In the genomic region with DNA sequence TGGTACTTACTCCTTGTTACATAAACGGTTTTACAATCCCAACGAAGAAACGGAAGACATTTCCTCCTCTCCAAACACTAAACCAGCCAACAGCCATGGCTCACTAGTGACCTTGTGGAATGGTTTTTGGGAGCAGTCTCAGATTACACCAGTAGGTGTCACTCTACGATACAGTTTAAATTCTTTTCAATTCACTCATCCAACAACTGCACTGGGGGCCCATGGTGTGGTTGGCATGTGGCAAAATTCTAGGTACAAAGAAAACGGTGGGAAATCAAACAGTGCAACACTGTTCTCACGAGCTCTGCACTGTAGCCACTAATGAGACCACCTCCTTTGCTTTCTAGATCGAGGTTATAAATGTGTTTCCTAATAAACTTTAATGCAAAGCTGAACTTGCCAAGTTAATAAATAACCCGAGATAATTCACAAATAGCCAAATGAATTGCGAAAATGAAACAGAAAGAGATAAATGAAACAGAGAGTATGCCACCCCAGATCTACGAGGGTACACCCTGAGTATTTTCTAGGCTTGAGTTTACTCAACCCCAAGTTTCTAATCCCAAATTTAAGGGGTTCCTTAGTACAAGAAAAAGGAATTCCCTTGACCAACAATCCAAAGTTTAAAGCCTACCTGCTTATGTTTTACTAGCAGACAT, we compare ENCODE assay signal across 8 mouse cellular contexts.
DNase-seq lines count a peak whose midpoint lies in the region; ATAC-seq and TF ChIP-seq lines count a peak whose summit lies in the region.

No protein-coding gene starts in this region.

- TF ChIP-seq CTCF in stomach, postnatal 0 days (IDR thresholded peaks at IDR 0.05; ENCODE audit: low read depth): peak; percentile 83

- 63% methylated on average over 10 of the region's 10 CpGs for WGBS in hindbrain, embryonic 11.5 days
- 58% methylated on average over 10 of the region's 10 CpGs for WGBS in hindbrain, embryonic 13.5 days
- WGBS in stomach, postnatal 0 days: 36% methylated on average over 10 of the region's 10 CpGs

- no peaks in the 10 kb centered on the region for H3K4me1 ChIP-seq in hindbrain, embryonic 11.5 days (replicated peaks; ENCODE audit: control insufficient read depth, insufficient read depth, low read length)
- H3K4me1 ChIP-seq in hindbrain, embryonic 13.5 days (replicated peaks): no peaks in the 10 kb centered on the region
- H3K4me1 ChIP-seq in stomach, postnatal 0 days (replicated peaks; ENCODE audit: control insufficient read depth, insufficient read depth): no peaks in the 10 kb centered on the region

- no peak overlapping the region for H3K9ac ChIP-seq in hindbrain, embryonic 11.5 days (ENCODE audit: low read depth, low read length)
- no peak overlapping the region for H3K9ac ChIP-seq in hindbrain, embryonic 13.5 days
- no peak overlapping the region for H3K9ac ChIP-seq in stomach, postnatal 0 days (ENCODE audit: low read length)

- no peak for TF ChIP-seq EP300 in stomach, postnatal 0 days (optimal IDR thresholded peaks at IDR 0.05)

- H3K9me3 ChIP-seq in hindbrain, embryonic 11.5 days (ENCODE audit: control insufficient read depth, low read length): no peaks in the 10 kb centered on the region
- H3K9me3 ChIP-seq in hindbrain, embryonic 13.5 days: no peaks in the 10 kb centered on the region
- no peaks in the 10 kb centered on the region for H3K9me3 ChIP-seq in stomach, postnatal 0 days (ENCODE audit: control insufficient read depth, low read length)

- DNase-seq in hindbrain, embryonic 11.5 days (ENCODE audit: low spot score): peak; percentile 80
- DNase-seq in ES-CJ7 (ENCODE audit: low read depth, low spot score): peak; percentile 50
- peak; percentile 57 for DNase-seq in c-Kit-positive CD71-negative TER-119-negative erythroid progenitor cells, embryonic 14.5 days (ENCODE audit: low read depth)
- peak; percentile 40 for DNase-seq in gastrocnemius, postnatal 10 days
- peak; percentile 80 for DNase-seq in layer of hippocampus, adult 11-12 months (ENCODE audit: low spot score)
- peak; percentile 72 for DNase-seq in lung, postnatal 25 days (ENCODE audit: low spot score)
- peak; percentile 61 for DNase-seq in stomach, postnatal 0 days (ENCODE audit: low spot score)

- H3K4me2 ChIP-seq in hindbrain, embryonic 11.5 days (replicated peaks; ENCODE audit: low read depth, low read length): no peak overlapping the region
- no peak overlapping the region for H3K4me2 ChIP-seq in hindbrain, embryonic 13.5 days
- H3K4me2 ChIP-seq in stomach, postnatal 0 days (replicated peaks; ENCODE audit: low read depth): no peak overlapping the region

- no peaks in the 10 kb centered on the region for H3K36me3 ChIP-seq in hindbrain, embryonic 11.5 days (ENCODE audit: control insufficient read depth, insufficient read depth, low read length)
- peaks cover 22% of the 10 kb centered on the region for H3K36me3 ChIP-seq in hindbrain, embryonic 13.5 days
- H3K36me3 ChIP-seq in stomach, postnatal 0 days (ENCODE audit: control insufficient read depth, insufficient read depth, low read length): no peaks in the 10 kb centered on the region

- H3K27ac ChIP-seq in hindbrain, embryonic 11.5 days (ENCODE audit: low read depth, low read length): no peak overlapping the region
- no peak overlapping the region for H3K27ac ChIP-seq in hindbrain, embryonic 13.5 days
- H3K27ac ChIP-seq in stomach, postnatal 0 days (replicated peaks): no peak overlapping the region

- ATAC-seq in hindbrain, embryonic 11.5 days (ENCODE audit: low FRiP score): no peak
- ATAC-seq in hindbrain, embryonic 13.5 days (ENCODE audit: low FRiP score): no peak
- ATAC-seq in stomach, postnatal 0 days (ENCODE audit: low FRiP score, low TSS enrichment): peak; percentile 53; the same call in 1 of the 2 replicates

- no peak overlapping the region for H3K4me3 ChIP-seq in hindbrain, embryonic 11.5 days (ENCODE audit: low read depth, low read length)
- H3K4me3 ChIP-seq in hindbrain, embryonic 13.5 days: no peak overlapping the region
- no peak overlapping the region; the same call in 1 of the 2 replicates for H3K4me3 ChIP-seq in stomach, postnatal 0 days (ENCODE audit: low read depth, low read length)

- no peaks in the 10 kb centered on the region for H3K27me3 ChIP-seq in hindbrain, embryonic 11.5 days (ENCODE audit: control insufficient read depth, insufficient read depth, low read length)
- H3K27me3 ChIP-seq in hindbrain, embryonic 13.5 days: no peaks in the 10 kb centered on the region
- H3K27me3 ChIP-seq in stomach, postnatal 0 days (ENCODE audit: control insufficient read depth, insufficient read depth, low read length): no peaks in the 10 kb centered on the region
